Mouse (Mus musculus) skeletal muscle tissue, adult 2 months (tissue): Measurements from ENCODE around the gene 3110082J24Rik.

Source experiments
- DNase-seq: peaks from one replicate; pipeline ENCODE4 v3.0.0-alpha.2; 2012; ENCODE audit warnings: low read depth, low spot score

Gene 3110082J24Rik

GRCm38 (mm10) chr5:30118018-30118417, 12.1 kb upstream of the 3110082J24Rik start:
- DNase-seq = no peak

DNA sequence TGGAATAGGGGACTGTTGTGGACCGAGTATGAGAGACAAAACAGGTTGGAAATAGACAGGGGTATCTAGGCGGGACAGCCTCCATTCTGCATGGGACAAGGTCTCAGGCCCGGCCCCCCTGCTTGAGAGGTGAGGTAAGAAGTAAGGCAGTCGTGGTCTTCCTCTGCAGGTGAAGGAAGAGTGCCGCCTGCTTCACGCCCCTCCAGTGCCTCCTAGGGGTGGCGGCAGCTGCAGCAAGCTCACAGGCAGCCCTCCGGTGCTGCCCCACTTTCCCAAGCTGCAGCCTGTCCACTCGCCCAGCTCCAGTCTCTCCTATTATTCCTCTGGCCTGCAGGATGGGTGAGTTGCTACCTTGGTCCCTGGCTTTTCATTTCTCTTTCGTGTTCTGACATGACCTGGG, 9.8 kb upstream of the 3110082J24Rik start:
- DNase-seq = no peak

GRCm38 (mm10) chr5:30114761-30115140, 8.9 kb upstream of the 3110082J24Rik start:
- no peak for DNase-seq

- DNase-seq = no peak
Measured at GRCm38 (mm10) chr5:30113881-30114760, 8.2 kb upstream of the 3110082J24Rik start.

GRCm38 (mm10) chr5:30112533-30113068, 6.7 kb upstream of the 3110082J24Rik start:
- no peak for DNase-seq

DNA sequence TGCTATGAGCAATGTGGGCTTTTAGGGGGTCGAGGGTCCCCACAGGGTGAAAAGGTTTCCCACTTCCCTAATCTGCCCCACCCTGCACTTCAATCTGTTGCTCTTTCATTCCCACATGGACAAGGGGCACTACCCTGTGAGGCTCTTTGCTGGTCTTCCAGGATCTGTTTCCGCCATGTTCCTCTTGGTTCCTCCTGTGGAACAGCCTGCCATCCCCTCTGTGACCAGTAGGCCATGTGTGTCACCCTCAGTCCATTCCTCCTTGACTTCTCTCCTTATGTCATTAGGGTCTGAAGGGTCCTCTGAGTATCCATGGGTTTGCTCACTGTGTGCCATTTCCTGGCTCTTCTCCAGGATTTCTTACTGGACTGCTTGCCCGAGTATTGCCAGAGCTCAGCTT, 5.9 kb upstream of the 3110082J24Rik start:
- no peak for DNase-seq

- DNase-seq = no peak
Measured at GRCm38 (mm10) chr5:30111126-30111525, 5.2 kb upstream of the 3110082J24Rik start.

GRCm38 (mm10) chr5:30110371-30111060, 4.6 kb upstream of the 3110082J24Rik start:
- DNase-seq = no peak

DNA sequence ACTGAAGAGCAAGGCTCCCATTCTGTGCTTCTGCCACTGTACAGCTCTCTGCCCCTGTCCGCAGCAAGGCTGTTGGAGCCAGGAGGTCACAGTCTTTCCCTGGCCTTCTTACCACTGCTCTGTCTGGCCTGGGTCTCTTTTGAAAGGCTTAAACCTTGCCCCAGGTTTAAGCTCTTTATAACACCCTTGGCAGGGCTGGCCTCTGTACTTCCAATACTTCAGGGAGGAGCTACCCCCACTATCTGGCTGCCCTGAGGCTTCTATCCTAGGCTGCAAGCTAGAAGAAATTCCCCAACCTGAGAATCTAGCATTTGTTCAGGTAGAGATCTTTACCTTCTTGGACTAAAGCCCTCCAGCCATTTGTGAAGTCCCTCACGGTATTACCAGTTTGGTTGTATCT, 4.0 kb upstream of the 3110082J24Rik start:
- DNase-seq = no peak

DNA sequence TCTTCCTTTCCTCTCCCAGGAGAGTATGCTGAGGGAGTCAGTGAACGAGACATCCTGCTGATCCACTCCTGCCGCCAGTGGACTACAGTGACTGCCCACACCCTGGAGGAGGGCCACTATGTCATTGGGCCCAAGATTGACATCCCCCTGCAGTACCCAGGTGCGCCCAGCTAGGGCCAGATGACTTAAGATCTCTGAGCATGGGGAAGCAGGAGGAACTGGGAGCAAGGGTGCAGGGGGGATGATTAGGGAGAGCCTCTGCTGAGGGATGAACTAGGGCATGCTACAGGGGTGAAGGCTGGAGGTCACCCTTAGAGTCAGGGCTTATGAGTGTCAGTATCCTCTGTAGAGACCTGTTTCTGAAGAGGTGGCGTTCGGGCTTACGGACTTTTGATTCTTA, 2.3 kb upstream of the 3110082J24Rik start:
- DNase-seq = no peak

DNA sequence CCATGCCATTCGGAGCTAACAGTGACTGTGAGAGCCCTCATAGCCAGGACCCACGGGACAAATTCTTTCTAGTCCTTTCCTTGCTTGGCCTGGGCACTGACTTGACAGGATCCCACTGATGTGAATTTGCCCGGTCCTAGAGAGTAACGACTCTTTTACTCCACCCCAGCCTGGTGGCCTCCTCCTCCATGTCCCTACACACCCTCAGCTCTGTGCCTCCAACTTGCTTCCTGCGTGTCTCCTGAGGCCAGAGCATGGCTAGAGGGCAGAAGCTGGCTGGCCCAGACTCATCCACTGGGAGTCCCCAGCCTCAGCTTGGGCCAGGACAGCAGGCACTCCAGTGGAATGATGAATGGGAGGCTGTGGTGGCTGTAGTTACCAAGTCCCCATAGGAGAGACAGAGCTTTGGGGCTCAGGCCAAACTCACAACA, 1.7 kb upstream of the 3110082J24Rik start:
- DNase-seq = no peak

DNA sequence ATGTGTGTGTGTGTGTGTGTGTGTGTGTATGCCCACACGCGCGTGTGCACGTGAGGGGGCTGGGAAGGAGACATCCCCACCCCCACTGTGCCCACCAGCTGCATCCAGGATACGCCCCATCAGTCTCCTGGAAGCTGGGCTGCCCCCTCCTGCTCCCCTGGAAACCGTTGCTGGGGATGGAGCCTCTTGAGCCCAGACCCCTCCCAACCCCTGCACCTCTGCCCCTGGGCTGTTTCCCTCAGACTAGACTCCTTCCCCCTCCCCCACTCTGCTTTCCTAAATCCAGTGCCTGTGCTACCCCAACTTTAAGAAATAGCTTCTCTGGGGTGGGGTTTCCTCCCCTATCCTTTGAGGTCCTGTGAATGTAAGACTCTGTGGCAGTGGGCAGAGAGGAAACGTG, 1.3 kb upstream of the 3110082J24Rik start:
- DNase-seq = no peak

DNA sequence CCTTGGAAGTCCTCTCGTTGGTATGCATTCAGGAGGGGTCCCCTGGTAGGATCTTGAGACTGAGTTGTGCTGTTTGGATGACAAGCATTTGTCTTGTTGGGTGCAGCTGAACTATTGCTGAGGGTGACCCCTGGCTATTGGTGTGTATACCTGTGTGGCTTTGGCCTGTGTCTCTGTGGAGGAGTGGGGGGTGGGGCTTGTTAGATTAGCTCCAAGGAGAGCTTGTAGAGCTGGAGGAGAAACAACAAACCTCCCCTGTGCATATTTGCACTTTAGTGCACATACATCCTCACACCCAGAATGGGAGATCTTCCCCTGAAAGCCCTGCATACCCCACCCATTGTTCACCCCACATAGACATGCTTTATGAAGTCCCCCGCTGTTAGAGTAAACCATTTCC, 870 bp upstream of the 3110082J24Rik start:
- DNase-seq = no peak

- no peak for DNase-seq
Measured at GRCm38 (mm10) chr5:30104841-30105667, 832 bp downstream of the 3110082J24Rik start, which contains the start of gene Garem2. Gene Garem2, plus strand, starts transcription at chr5:30105161.

- no peak for DNase-seq
Measured at GRCm38 (mm10) chr5:30104339-30104738, 1.5 kb downstream of the 3110082J24Rik start.

DNA sequence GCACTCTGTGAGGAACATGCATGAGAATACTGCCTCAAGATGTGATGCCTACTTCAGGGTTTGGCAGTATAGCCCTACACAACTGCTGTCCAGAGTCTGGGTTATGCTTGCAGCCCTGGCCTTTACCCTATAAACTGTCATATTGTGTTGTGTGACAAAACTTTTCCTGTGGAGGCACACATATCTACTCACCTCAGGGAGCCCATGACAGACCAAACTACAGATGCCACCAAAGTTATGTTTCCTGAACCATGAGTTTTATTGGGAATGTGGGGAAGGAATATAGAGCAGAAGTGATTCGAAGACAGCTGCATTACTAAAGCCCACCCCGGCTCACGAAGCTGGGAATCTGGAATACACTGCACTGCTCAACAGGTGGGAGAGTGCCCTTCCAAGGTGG, 2.5 kb downstream of the 3110082J24Rik start:
- DNase-seq = no peak

- no peak for DNase-seq
Measured at GRCm38 (mm10) chr5:30098260-30098659, 7.6 kb downstream of the 3110082J24Rik start.

- DNase-seq = no peak
Measured at GRCm38 (mm10) chr5:30095731-30096130, 10.2 kb downstream of the 3110082J24Rik start.

DNA sequence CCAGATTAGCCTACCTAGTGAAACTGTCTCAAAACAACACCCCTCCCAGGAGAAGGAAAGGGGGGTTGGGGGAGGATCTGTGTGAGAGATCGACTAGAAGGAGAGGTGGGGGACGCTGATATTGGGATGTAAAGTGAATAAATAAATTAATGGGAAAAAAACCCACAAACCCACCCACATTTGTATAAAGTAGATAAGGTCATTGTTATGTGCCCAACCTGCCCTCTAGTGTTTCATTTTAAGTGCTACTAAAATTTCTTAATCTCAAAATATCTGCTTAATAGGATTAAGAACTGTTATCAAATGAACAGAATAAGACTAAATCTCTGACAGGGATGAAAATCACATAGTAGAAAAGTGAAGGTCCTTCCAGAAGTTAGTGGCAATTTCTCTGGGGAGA, 11.5 kb downstream of the 3110082J24Rik start:
- DNase-seq = no peak

DNA sequence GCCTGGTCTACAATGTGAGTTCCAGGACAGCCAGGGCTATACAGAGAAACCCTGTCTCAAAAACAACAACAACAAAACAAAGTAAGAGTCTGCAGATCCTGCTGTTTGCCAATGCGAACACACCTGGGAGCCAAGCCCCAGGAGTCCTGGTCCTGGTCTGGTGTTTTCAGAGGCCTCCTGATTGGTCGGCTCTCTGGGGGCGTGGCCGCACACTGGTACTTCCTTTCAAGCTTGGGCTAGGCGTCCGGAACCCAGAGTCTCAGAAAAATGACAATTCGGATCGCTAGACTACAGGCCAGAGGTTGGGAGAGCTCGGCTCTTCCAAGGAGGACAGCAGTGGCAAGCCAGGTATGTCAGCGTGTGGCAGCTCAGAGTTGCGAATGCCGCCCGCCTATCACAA, 13.2 kb downstream of the 3110082J24Rik start:
- no peak for DNase-seq
